Mouse (Mus musculus): ENCODE data around the gene Zfr2. TPM values are rescaled to one million over a fixed set of nuclear protein-coding genes. Genes with fewer than 3 reads are reported as not detected.

The Zfr2 gene
- total RNA-seq, 2 experiments from 2014 or later: 2.3 to 2.5 TPM

- peak; percentile 91 to 96 for DNase-seq
These were observed 52.9 kb downstream of the Zfr2 start for GRCm38 (mm10) chr10:81285694-81286450.

GRCm38 (mm10) chr10:81286586-81286985 lies 53.6 kb downstream of the Zfr2 start:
- DNase-seq: no peak

GRCm38 (mm10) chr10:81287513-81288157 lies 54.7 kb downstream of the Zfr2 start:
- DNase-seq: peak in 1 of 2 experiments; percentile 78

- DNase-seq: peak in 1 of 2 experiments; percentile 58
These were observed 55.6 kb downstream of the Zfr2 start for GRCm38 (mm10) chr10:81288601-81289000.

- peak; percentile 68 to 77 for DNase-seq
These were observed 56.3 kb downstream of the Zfr2 start for GRCm38 (mm10) chr10:81289278-81289677.

- DNase-seq: no peak
These were observed 56.9 kb downstream of the Zfr2 start for GRCm38 (mm10) chr10:81289811-81290210.

- DNase-seq: no peak
These were observed 57.9 kb downstream of the Zfr2 start for GRCm38 (mm10) chr10:81290698-81291460.

GRCm38 (mm10) chr10:81291511-81292104 lies 58.7 kb downstream of the Zfr2 start, which contains the start of gene Tjp3:
TSS of gene Tjp3 (minus strand) at chr10:81291581.
- peak in 1 of 2 experiments; percentile 16 for DNase-seq

- DNase-seq: peak; percentile 98 to 100
These were observed 59.8 kb downstream of the Zfr2 start, which contains the start of gene Pip5k1c for GRCm38 (mm10) chr10:81292554-81293333. TSS of gene Pip5k1c (plus strand) at chr10:81292963.

- DNase-seq: peak in 1 of 2 experiments; percentile 34
These were observed 60.5 kb downstream of the Zfr2 start for GRCm38 (mm10) chr10:81293334-81294030.

GRCm38 (mm10) chr10:81294442-81294841 lies 61.5 kb downstream of the Zfr2 start:
- DNase-seq: peak in 1 of 2 experiments; percentile 19

- no peak for DNase-seq
These were observed 62.2 kb downstream of the Zfr2 start for GRCm38 (mm10) chr10:81295185-81295584.

- no peak for DNase-seq
These were observed 64.3 kb downstream of the Zfr2 start for GRCm38 (mm10) chr10:81297246-81297645.

- peak; percentile 78 to 89 for DNase-seq
These were observed 64.9 kb downstream of the Zfr2 start for GRCm38 (mm10) chr10:81297845-81298244.

- DNase-seq: peak; percentile 45 to 74
These were observed 65.6 kb downstream of the Zfr2 start for GRCm38 (mm10) chr10:81298369-81299100.

- DNase-seq: peak in 1 of 2 experiments; percentile 13
These were observed 66.8 kb downstream of the Zfr2 start for GRCm38 (mm10) chr10:81299585-81300351.

- peak in 1 of 2 experiments; percentile 8 for DNase-seq
These were observed 67.5 kb downstream of the Zfr2 start for GRCm38 (mm10) chr10:81300352-81300907.

GRCm38 (mm10) chr10:81301321-81301720 lies 68.4 kb downstream of the Zfr2 start:
- no peak for DNase-seq

All from heart, adult 18-20 months (tissue).